Mouse (Mus musculus): ENCODE results near the gene Arl8b. TPM values are rescaled to one million over a fixed set of nuclear protein-coding genes. Genes with fewer than 3 reads are reported as not detected.

Gene Arl8b
- total RNA-seq (2014; rRNA removed) = 59.6 and 71.8 TPM in 2 replicates
- polyA plus RNA-seq (2015; fragmentation: Nextera tagmentation; extraction: Ambion mirVana) = 102 and 104 TPM in 2 replicates

DNA sequence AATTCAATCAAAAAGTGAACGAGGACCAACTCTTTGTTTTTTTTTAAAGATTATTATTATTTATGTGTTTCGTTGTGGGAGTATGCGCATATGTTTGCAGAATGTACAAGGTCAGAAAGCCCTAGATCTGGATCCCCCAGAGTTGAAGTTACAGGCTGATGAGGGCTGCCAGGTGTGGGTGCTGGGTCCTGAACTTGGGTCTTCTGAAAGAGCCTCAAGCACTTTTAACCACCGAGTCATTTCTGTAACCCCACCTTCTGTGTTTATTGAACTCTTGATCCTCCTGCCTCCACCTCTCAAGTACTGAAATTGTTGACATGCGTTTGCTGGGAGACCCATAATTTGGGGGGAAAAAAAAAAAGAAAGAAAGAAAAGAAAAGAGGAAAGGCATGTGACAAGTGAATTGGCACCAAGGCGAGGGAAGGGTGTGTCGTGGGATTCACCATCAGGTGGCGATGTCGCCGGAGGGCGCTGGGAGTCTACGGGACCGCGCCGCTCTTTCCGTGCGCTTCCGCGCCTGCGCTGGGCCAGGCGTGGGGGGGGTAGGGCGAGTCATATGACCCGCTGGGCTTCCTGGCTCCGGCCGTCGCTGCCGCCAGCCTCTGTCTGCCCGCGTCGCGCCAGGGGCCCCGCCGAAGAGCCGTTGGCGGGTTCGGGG, at the start of gene Arl8b:
Gene Arl8b, plus strand, starts transcription at position 574 of the 658 bp plus-strand sequence.
- TF ChIP-seq CTCF (IDR thresholded peaks at IDR 0.05; ENCODE audit: low read depth) = peak; percentile 94
- Histone ChIP-seq H3K4me3 (ENCODE audit: low read length) (peak within 1 kb of the TSS; percentile 88), H3K9ac (replicated peaks; ENCODE audit: low read length) (peak within 1 kb of the TSS; percentile 96), H3K4me1 (ENCODE audit: insufficient read depth, low read length) (peaks cover 8% of the 10 kb centered on the region), H3K27ac (peak within 1 kb of the TSS; percentile 87), H3K36me3 (ENCODE audit: insufficient read depth, low read length) (no peaks in the 10 kb centered on the region), H3K9me3 (ENCODE audit: low read length) (no peaks in the 10 kb centered on the region), H3K27me3 (ENCODE audit: insufficient read depth, low read length) (no peaks in the 10 kb centered on the region), H3K4me2 (ENCODE audit: low read depth, low read length) (peak within 1 kb of the TSS; percentile 74)
- ATAC-seq = peak; percentile 97
- peak; percentile 99 for DNase-seq (ENCODE audit: low spot score)
- 14% methylated on average over 27 of the region's 36 CpGs for WGBS

GRCm38 (mm10) chr6:108735910-108736750, 46.8 kb upstream of the Arl8b start:
- no peaks in the 10 kb centered on the region for H3K27me3 ChIP-seq (ENCODE audit: insufficient read depth, low read length)
- H3K9me3 ChIP-seq (ENCODE audit: low read length) = no peaks in the 10 kb centered on the region
- peak; percentile 84 for ATAC-seq
- 53% methylated on average over 9 of the region's 9 CpGs for WGBS
- H3K27ac ChIP-seq = no peak overlapping the region
- TF ChIP-seq CTCF (IDR thresholded peaks at IDR 0.05; ENCODE audit: low read depth) = peak; percentile 88
- H3K4me3 ChIP-seq (ENCODE audit: low read length) = no peak overlapping the region
- no peaks in the 10 kb centered on the region for H3K4me1 ChIP-seq (ENCODE audit: insufficient read depth, low read length)
- no peak overlapping the region for H3K9ac ChIP-seq (replicated peaks; ENCODE audit: low read length)
- no peak overlapping the region for H3K4me2 ChIP-seq (ENCODE audit: low read depth, low read length)
- DNase-seq (ENCODE audit: low spot score) = peak; percentile 93
- no peaks in the 10 kb centered on the region for H3K36me3 ChIP-seq (ENCODE audit: insufficient read depth, low read length)

- ATAC-seq = 0 out of 2 replicates have a peak, but pooled peaks have one; percentile 62
- H3K9me3 ChIP-seq (ENCODE audit: low read length) = no peaks in the 10 kb centered on the region
- no peak for TF ChIP-seq CTCF (IDR thresholded peaks at IDR 0.05; ENCODE audit: low read depth)
- no peaks in the 10 kb centered on the region for H3K36me3 ChIP-seq (ENCODE audit: insufficient read depth, low read length)
- no peak overlapping the region for H3K4me3 ChIP-seq (ENCODE audit: low read length)
- H3K9ac ChIP-seq (replicated peaks; ENCODE audit: low read length) = no peak overlapping the region
- no peak overlapping the region for H3K27ac ChIP-seq
- 65% methylated on average over 9 of the region's 9 CpGs for WGBS
- H3K4me1 ChIP-seq (ENCODE audit: insufficient read depth, low read length) = no peaks in the 10 kb centered on the region
- peak; percentile 53 for DNase-seq (ENCODE audit: low spot score)
- no peak overlapping the region for H3K4me2 ChIP-seq (ENCODE audit: low read depth, low read length)
- H3K27me3 ChIP-seq (ENCODE audit: insufficient read depth, low read length) = no peaks in the 10 kb centered on the region
These were observed 44.3 kb upstream of the Arl8b start for GRCm38 (mm10) chr6:108738463-108739203.

- no peaks in the 10 kb centered on the region for H3K36me3 ChIP-seq (ENCODE audit: insufficient read depth, low read length)
- no peak overlapping the region for H3K27ac ChIP-seq
- DNase-seq (ENCODE audit: low spot score) = no peak
- no peaks in the 10 kb centered on the region for H3K27me3 ChIP-seq (ENCODE audit: insufficient read depth, low read length)
- no peak overlapping the region for H3K9ac ChIP-seq (replicated peaks; ENCODE audit: low read length)
- no peak for ATAC-seq
- 75% methylated on average over 4 of the region's 4 CpGs for WGBS
- no peak overlapping the region for H3K4me2 ChIP-seq (ENCODE audit: low read depth, low read length)
- TF ChIP-seq CTCF (IDR thresholded peaks at IDR 0.05; ENCODE audit: low read depth) = no peak
- no peaks in the 10 kb centered on the region for H3K4me1 ChIP-seq (ENCODE audit: insufficient read depth, low read length)
- H3K9me3 ChIP-seq (ENCODE audit: low read length) = no peaks in the 10 kb centered on the region
- H3K4me3 ChIP-seq (ENCODE audit: low read length) = no peak overlapping the region
These were observed 42.3 kb upstream of the Arl8b start for GRCm38 (mm10) chr6:108740579-108740978.

GRCm38 (mm10) chr6:108743730-108744129, 39.2 kb upstream of the Arl8b start:
- DNase-seq (ENCODE audit: low spot score) = no peak
- 77% methylated on average over 5 of the region's 5 CpGs for WGBS
- H3K4me1 ChIP-seq (ENCODE audit: insufficient read depth, low read length) = no peaks in the 10 kb centered on the region
- no peaks in the 10 kb centered on the region for H3K27me3 ChIP-seq (ENCODE audit: insufficient read depth, low read length)
- no peaks in the 10 kb centered on the region for H3K36me3 ChIP-seq (ENCODE audit: insufficient read depth, low read length)
- H3K4me2 ChIP-seq (ENCODE audit: low read depth, low read length) = no peak overlapping the region
- no peak for ATAC-seq
- no peak overlapping the region for H3K9ac ChIP-seq (replicated peaks; ENCODE audit: low read length)
- H3K27ac ChIP-seq = no peak overlapping the region
- TF ChIP-seq CTCF (IDR thresholded peaks at IDR 0.05; ENCODE audit: low read depth) = no peak
- H3K9me3 ChIP-seq (ENCODE audit: low read length) = no peaks in the 10 kb centered on the region
- H3K4me3 ChIP-seq (ENCODE audit: low read length) = no peak overlapping the region

GRCm38 (mm10) chr6:108751324-108751723, 31.6 kb upstream of the Arl8b start:
- Histone ChIP-seq H3K27me3 (ENCODE audit: insufficient read depth, low read length) (no peaks in the 10 kb centered on the region), H3K9ac (replicated peaks; ENCODE audit: low read length) (no peak overlapping the region), H3K4me2 (ENCODE audit: low read depth, low read length) (no peak overlapping the region), H3K4me1 (ENCODE audit: insufficient read depth, low read length) (no peaks in the 10 kb centered on the region), H3K27ac (no peak overlapping the region), H3K4me3 (ENCODE audit: low read length) (no peak overlapping the region), H3K9me3 (ENCODE audit: low read length) (no peaks in the 10 kb centered on the region), H3K36me3 (ENCODE audit: insufficient read depth, low read length) (no peaks in the 10 kb centered on the region)
- 94% methylated on average over 7 of the region's 7 CpGs for WGBS
- no peak for TF ChIP-seq CTCF (IDR thresholded peaks at IDR 0.05; ENCODE audit: low read depth)
- DNase-seq (ENCODE audit: low spot score) (no peak), ATAC-seq (no peak)
